Mouse (Mus musculus) midbrain, embryonic 11.5 days (tissue): ENCODE measurements around the gene Gm9922. TPM values are rescaled to one million over a fixed set of nuclear protein-coding genes. Genes with fewer than 3 reads are reported as not detected.

ENCODE experiments used
- ATAC-seq: fragments of 200-750 bp; cut with Nextera tagmentation; 2 replicates; pipeline ENCODE4 v1.8.0; 2017; ENCODE audit warnings: moderate TSS enrichment, moderate library complexity; ENCODE audit not compliant: low FRiP score
- DNase-seq: peaks from one replicate; pipeline ENCODE4 v3.0.0; 2015; ENCODE audit warnings: low spot score; ENCODE audit errors: missing footprints
- H3K27ac ChIP-seq: fragments of 300-500 bp; sonication (generic); 2 replicates; pipeline ENCODE4 v1.5.1; 2014; ENCODE audit warnings: low read depth, low read length
- H3K27me3 ChIP-seq: fragments of 300-500 bp; sonication (generic); 2 replicates; pipeline ENCODE4 v1.6.1; 2014; ENCODE audit warnings: mild to moderate bottlenecking, low read length, moderate library complexity, mixed read lengths; ENCODE audit not compliant: control insufficient read depth, insufficient read depth
- H3K36me3 ChIP-seq: fragments of 300-500 bp; sonication (generic); 2 replicates; pipeline ENCODE4 v1.6.1; 2014; ENCODE audit warnings: mild to moderate bottlenecking, low read length, moderate library complexity, mixed read lengths; ENCODE audit not compliant: control insufficient read depth, insufficient read depth
- H3K4me1 ChIP-seq: fragments of 300-500 bp; sonication (generic); 2 replicates; pipeline ENCODE4 v1.6.1; 2014; ENCODE audit warnings: low read length; ENCODE audit not compliant: control insufficient read depth, insufficient read depth
- H3K4me2 ChIP-seq: fragments of 300-500 bp; sonication (generic); 2 replicates; pipeline ENCODE4 v1.6.1; 2014; ENCODE audit warnings: mild to moderate bottlenecking, moderate library complexity
- H3K4me3 ChIP-seq: fragments of 300-500 bp; sonication (generic); 2 replicates; pipeline ENCODE4 v1.5.1; 2014; ENCODE audit warnings: low read depth, low read length
- H3K9ac ChIP-seq: fragments of 300-500 bp; sonication (generic); 2 replicates; pipeline ENCODE4 v1.6.1; 2014; ENCODE audit warnings: low read length
- H3K9me3 ChIP-seq: fragments of 300-500 bp; sonication (generic); 2 replicates; pipeline ENCODE4 v1.6.1; 2016; ENCODE audit warnings: low read length; ENCODE audit not compliant: control insufficient read depth
- whole genome bisulfite sequencing: fragments of 180-500 bp; shearing (Covaris S2); extraction: QIAGEN DNeasy Blood & Tissue Kit; methylation state at CpG from one replicate; pipeline ENCODE4 v1.1.7; 2014; 5-methylcytosine and 5-hydroxymethylcytosine counted together
- polyA plus RNA-seq: library from polyadenylated mRNA; unstranded; fragments of >200 nt; fragmentation: Nextera tagmentation; extraction: Ambion mirVana; gene quantifications from 2 replicates; pipeline ENCODE4 v1.2.1, GENCODE M21; 2014

The Gm9922 gene
- polyA plus RNA-seq, 1 experiment from 2014 or later = not detected

GRCm38 (mm10) chr14:101755425-101755824 is 25.8 kb upstream of the Gm9922 start:
- Histone ChIP-seq H3K9ac (no peak overlapping the region), H3K4me3 (no peak overlapping the region), H3K4me1 (no peaks in the 10 kb centered on the region), H3K36me3 (no peaks in the 10 kb centered on the region), H3K4me2 (no peak overlapping the region), H3K9me3 (no peaks in the 10 kb centered on the region), H3K27ac (no peak overlapping the region), H3K27me3 (no peaks in the 10 kb centered on the region)
- DNase-seq = no peak
- no peak for ATAC-seq
- 28% methylated on average over 4 of the region's 4 CpGs for WGBS

GRCm38 (mm10) chr14:101750910-101751309 is 21.3 kb upstream of the Gm9922 start:
- Histone ChIP-seq H3K4me2 (no peak overlapping the region), H3K36me3 (no peaks in the 10 kb centered on the region), H3K27me3 (no peaks in the 10 kb centered on the region), H3K9ac (no peak overlapping the region), H3K4me1 (no peaks in the 10 kb centered on the region), H3K4me3 (no peak overlapping the region), H3K9me3 (no peaks in the 10 kb centered on the region), H3K27ac (no peak overlapping the region)
- no peak for ATAC-seq
- no peak for DNase-seq
- WGBS = 86% methylated on average over 4 of the region's 4 CpGs

- WGBS = 87% methylated on average over 7 of the region's 7 CpGs
- H3K9ac ChIP-seq = no peak overlapping the region
- no peaks in the 10 kb centered on the region for H3K4me1 ChIP-seq
- DNase-seq (no peak), ATAC-seq (no peak)
- H3K9me3 ChIP-seq = no peaks in the 10 kb centered on the region
- H3K4me2 ChIP-seq = no peak overlapping the region
- no peaks in the 10 kb centered on the region for H3K36me3 ChIP-seq
- no peak overlapping the region for H3K27ac ChIP-seq
- no peaks in the 10 kb centered on the region for H3K27me3 ChIP-seq
- H3K4me3 ChIP-seq = no peak overlapping the region
Observed at GRCm38 (mm10) chr14:101748436-101748835, 18.8 kb upstream of the Gm9922 start.

- H3K9ac ChIP-seq = no peak overlapping the region
- DNase-seq (no peak), ATAC-seq (no peak)
- WGBS = 91% methylated on average over 11 of the region's 11 CpGs
- no peaks in the 10 kb centered on the region for H3K4me1 ChIP-seq
- H3K27me3 ChIP-seq = no peaks in the 10 kb centered on the region
- no peaks in the 10 kb centered on the region for H3K36me3 ChIP-seq
- no peaks in the 10 kb centered on the region for H3K9me3 ChIP-seq
- H3K4me3 ChIP-seq = no peak overlapping the region
- no peak overlapping the region for H3K27ac ChIP-seq
- H3K4me2 ChIP-seq = no peak overlapping the region
Observed at GRCm38 (mm10) chr14:101747811-101748210, 18.2 kb upstream of the Gm9922 start.

- Histone ChIP-seq H3K4me1 (no peaks in the 10 kb centered on the region), H3K27ac (no peak overlapping the region), H3K36me3 (no peaks in the 10 kb centered on the region), H3K4me2 (no peak overlapping the region), H3K4me3 (no peak overlapping the region), H3K9ac (no peak overlapping the region), H3K27me3 (no peaks in the 10 kb centered on the region), H3K9me3 (no peaks in the 10 kb centered on the region)
- ATAC-seq (no peak), DNase-seq (no peak)
- 94% methylated on average over 3 of the region's 3 CpGs for WGBS
Observed at GRCm38 (mm10) chr14:101746635-101747034, 17.0 kb upstream of the Gm9922 start.

- no peaks in the 10 kb centered on the region for H3K9me3 ChIP-seq
- no peaks in the 10 kb centered on the region for H3K27me3 ChIP-seq
- H3K4me2 ChIP-seq = no peak overlapping the region
- no peak overlapping the region for H3K27ac ChIP-seq
- no peak overlapping the region for H3K4me3 ChIP-seq
- ATAC-seq = no peak
- no peaks in the 10 kb centered on the region for H3K36me3 ChIP-seq
- DNase-seq = no peak
- no peaks in the 10 kb centered on the region for H3K4me1 ChIP-seq
- 73% methylated on average over 4 of the region's 4 CpGs for WGBS
- no peak overlapping the region for H3K9ac ChIP-seq
Observed at GRCm38 (mm10) chr14:101737501-101737900, 7.9 kb upstream of the Gm9922 start.

GRCm38 (mm10) chr14:101733542-101734303 is 4.1 kb upstream of the Gm9922 start:
- Histone ChIP-seq H3K27me3 (peaks cover 24% of the 10 kb centered on the region), H3K4me3 (no peak overlapping the region), H3K27ac (no peak overlapping the region), H3K4me2 (no peak overlapping the region), H3K36me3 (no peaks in the 10 kb centered on the region), H3K9ac (no peak overlapping the region), H3K4me1 (peaks cover 11% of the 10 kb centered on the region), H3K9me3 (no peaks in the 10 kb centered on the region)
- ATAC-seq (no peak), DNase-seq (peak; percentile 83)
- WGBS = 29% methylated on average over 10 of the region's 10 CpGs

- Histone ChIP-seq H3K27ac (no peak overlapping the region), H3K4me3 (peak overlapping the region; percentile 60), H3K4me2 (peak overlapping the region; percentile 98), H3K4me1 (peaks cover 11% of the 10 kb centered on the region), H3K36me3 (no peaks in the 10 kb centered on the region), H3K27me3 (peaks cover 34% of the 10 kb centered on the region), H3K9ac (peak overlapping the region; percentile 57), H3K9me3 (no peaks in the 10 kb centered on the region)
- peak; percentile 92 for DNase-seq
- WGBS = 1% methylated on average over 28 of the region's 28 CpGs
- ATAC-seq = peak; percentile 72
Observed at GRCm38 (mm10) chr14:101729972-101730692, 518 bp upstream of the Gm9922 start.

- no peak for DNase-seq
- Histone ChIP-seq H3K36me3 (no peaks in the 10 kb centered on the region), H3K9ac (no peak overlapping the region), H3K4me2 (no peak overlapping the region), H3K27me3 (no peaks in the 10 kb centered on the region), H3K4me1 (no peaks in the 10 kb centered on the region), H3K4me3 (no peak overlapping the region), H3K9me3 (no peaks in the 10 kb centered on the region), H3K27ac (no peak overlapping the region)
- WGBS = 64% methylated on average over 2 of the region's 2 CpGs
- ATAC-seq = no peak
Observed at GRCm38 (mm10) chr14:101714414-101714813, 15.2 kb downstream of the Gm9922 start.
